Mouse (Mus musculus): ENCODE results near the gene Cxcl13. TPM values are rescaled to one million over a fixed set of nuclear protein-coding genes. Genes with fewer than 3 reads are reported as not detected.

Cxcl13 gene
- total and polyA plus RNA-seq, 3 experiments = not detected

DNA sequence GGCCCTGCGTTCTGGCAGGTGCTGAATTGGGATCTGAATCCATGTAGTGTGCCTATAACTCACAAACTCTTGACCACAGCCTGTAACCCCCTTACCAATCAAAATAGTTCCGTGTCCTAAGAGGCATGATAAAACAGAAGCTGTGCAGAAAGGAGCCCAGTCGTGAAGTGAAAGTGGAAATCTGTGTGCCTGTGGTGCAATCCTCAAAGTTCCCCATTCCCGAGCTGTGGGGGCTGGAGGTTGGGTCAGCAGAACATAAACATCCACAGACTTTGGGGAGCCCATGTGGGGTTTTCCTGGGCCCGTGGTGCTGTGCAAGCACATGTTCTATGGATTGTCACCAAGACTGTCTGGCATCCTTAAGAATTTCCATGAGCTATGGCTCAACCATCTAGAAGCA lies 21.7 kb upstream of the Cxcl13 start:
- Histone ChIP-seq H3K9ac (ENCODE audit: control insufficient read depth, low read depth, low read length, poor library complexity, severe bottlenecking) (no peak overlapping the region), H3K4me1 (ENCODE audit: control insufficient read depth in 1 of 2, insufficient read depth in 2 of 2, low read length in 2 of 2) (no peaks in the 10 kb centered on the region), H3K27me3 (ENCODE audit: control insufficient read depth in 1 of 2, insufficient read depth in 2 of 2, low read length in 2 of 2) (no peaks in the 10 kb centered on the region), H3K36me3 (ENCODE audit: control insufficient read depth in 1 of 2, insufficient read depth in 2 of 2, low read length in 2 of 2) (no peaks in the 10 kb centered on the region), H3K9me3 (replicated peaks; ENCODE audit: insufficient read depth, low read length) (no peaks in the 10 kb centered on the region), H3K4me3 (ENCODE audit: control insufficient read depth in 1 of 2, insufficient read depth in 1 of 2, low read depth in 2 of 2, low read length in 2 of 2) (no peak overlapping the region), H3K27ac (ENCODE audit: control insufficient read depth, low read depth, low read length) (no peak overlapping the region), H3K79me2 (ENCODE audit: control insufficient read depth, insufficient read depth, low read length, poor library complexity) (no peaks in the 10 kb centered on the region)
- TF ChIP-seq CHD2 (IDR thresholded peaks at IDR 0.05; ENCODE audit: low read length) (no peak), NRF1 (IDR thresholded peaks at IDR 0.05; ENCODE audit: insufficient read depth, low read depth, low read length, poor library complexity, severe bottlenecking) (no peak), USF1 (IDR thresholded peaks at IDR 0.05; ENCODE audit: low read depth, low read length) (no peak), MAX (IDR thresholded peaks at IDR 0.05; ENCODE audit: low read length) (no peak)
- DNase-seq (ENCODE audit: low read depth, low spot score) = no peak

DNA sequence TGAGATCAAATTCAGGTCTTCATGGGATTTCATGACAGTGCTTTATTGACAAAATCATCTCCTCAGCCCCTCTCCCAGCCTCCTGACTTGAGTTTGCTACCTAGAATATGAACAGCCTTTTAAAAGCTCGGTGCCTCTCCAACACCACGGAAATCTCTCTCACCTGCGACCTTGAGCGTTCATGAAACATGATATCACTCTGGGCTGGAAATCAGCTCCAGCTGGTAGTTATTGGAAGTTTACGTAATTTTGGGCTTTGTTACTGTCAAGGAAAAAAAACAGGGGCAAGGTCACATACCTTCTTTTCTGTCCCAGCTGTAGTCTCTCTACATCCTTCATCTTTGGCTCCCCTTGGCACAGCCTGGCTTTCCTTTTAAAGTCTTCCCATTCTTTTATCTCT lies 20.7 kb upstream of the Cxcl13 start:
- Histone ChIP-seq H3K27ac (ENCODE audit: control insufficient read depth, low read depth, low read length) (no peak overlapping the region), H3K27me3 (ENCODE audit: control insufficient read depth in 1 of 2, insufficient read depth in 2 of 2, low read length in 2 of 2) (no peaks in the 10 kb centered on the region), H3K36me3 (ENCODE audit: control insufficient read depth in 1 of 2, insufficient read depth in 2 of 2, low read length in 2 of 2) (no peaks in the 10 kb centered on the region), H3K9ac (ENCODE audit: control insufficient read depth, low read depth, low read length, poor library complexity, severe bottlenecking) (no peak overlapping the region), H3K9me3 (replicated peaks; ENCODE audit: insufficient read depth, low read length) (no peaks in the 10 kb centered on the region), H3K4me1 (ENCODE audit: control insufficient read depth in 1 of 2, insufficient read depth in 2 of 2, low read length in 2 of 2) (no peaks in the 10 kb centered on the region), H3K79me2 (ENCODE audit: control insufficient read depth, insufficient read depth, low read length, poor library complexity) (no peaks in the 10 kb centered on the region), H3K4me3 (ENCODE audit: control insufficient read depth in 1 of 2, insufficient read depth in 1 of 2, low read depth in 2 of 2, low read length in 2 of 2) (no peak overlapping the region)
- DNase-seq (ENCODE audit: low read depth, low spot score) = no peak
- TF ChIP-seq MAFK (IDR thresholded peaks at IDR 0.05; ENCODE audit: borderline replicate concordance, low read depth, low read length) (no peak), USF1 (IDR thresholded peaks at IDR 0.05; ENCODE audit: low read depth, low read length) (no peak), MEF2A (IDR thresholded peaks at IDR 0.05; ENCODE audit: extremely low read depth, insufficient replicate concordance, low read depth, low read length, poor library complexity, severe bottlenecking) (no peak), TBP (IDR thresholded peaks at IDR 0.05; ENCODE audit: low read depth, low read length) (no peak), ELF1 (IDR thresholded peaks at IDR 0.05; ENCODE audit: low read depth, low read length) (no peak), UBTF (IDR thresholded peaks at IDR 0.05; ENCODE audit: borderline replicate concordance, insufficient read depth, low read depth, low read length) (no peak), GATA1 (IDR thresholded peaks at IDR 0.05; ENCODE audit: low read depth, low read length) (no peak), HCFC1 (IDR thresholded peaks at IDR 0.05; ENCODE audit: low read depth, low read length) (no peak)

GRCm38 (mm10) chr5:95937129-95937528 lies 19.6 kb upstream of the Cxcl13 start:
- Histone ChIP-seq H3K79me2 (ENCODE audit: control insufficient read depth, insufficient read depth, low read length, poor library complexity) (no peaks in the 10 kb centered on the region), H3K9me3 (replicated peaks; ENCODE audit: insufficient read depth, low read length) (no peaks in the 10 kb centered on the region), H3K4me3 (ENCODE audit: control insufficient read depth in 1 of 2, insufficient read depth in 1 of 2, low read depth in 2 of 2, low read length in 2 of 2) (no peak overlapping the region), H3K36me3 (ENCODE audit: control insufficient read depth in 1 of 2, insufficient read depth in 2 of 2, low read length in 2 of 2) (no peaks in the 10 kb centered on the region), H3K4me1 (ENCODE audit: control insufficient read depth in 1 of 2, insufficient read depth in 2 of 2, low read length in 2 of 2) (no peaks in the 10 kb centered on the region), H3K9ac (ENCODE audit: control insufficient read depth, low read depth, low read length, poor library complexity, severe bottlenecking) (no peak overlapping the region), H3K27ac (ENCODE audit: control insufficient read depth, low read depth, low read length) (no peak overlapping the region), H3K27me3 (ENCODE audit: control insufficient read depth in 1 of 2, insufficient read depth in 2 of 2, low read length in 2 of 2) (no peaks in the 10 kb centered on the region)
- no peak for TF ChIP-seq NELFE (IDR thresholded peaks at IDR 0.05; ENCODE audit: low read depth, low read length)
- no peak for TF ChIP-seq GABPA (IDR thresholded peaks at IDR 0.05; ENCODE audit: low read depth, low read length)
- TF ChIP-seq TAL1 (IDR thresholded peaks at IDR 0.05; ENCODE audit: low read length) = no peak
- TF ChIP-seq CHD2 (IDR thresholded peaks at IDR 0.05; ENCODE audit: low read length) = no peak
- TF ChIP-seq TCF12 (IDR thresholded peaks at IDR 0.05; ENCODE audit: low read depth, low read length) = no peak
- no peak for TF ChIP-seq MAZ (IDR thresholded peaks at IDR 0.05; ENCODE audit: low read depth, low read length)
- no peak for TF ChIP-seq ZMIZ1 (IDR thresholded peaks at IDR 0.05; ENCODE audit: low read depth, low read length)
- DNase-seq (ENCODE audit: low read depth, low spot score) = no peak

All from MEL (cell line).